Mouse (Mus musculus): ENCODE data around the gene Olfr92. TPM values are rescaled to one million over a fixed set of nuclear protein-coding genes. Genes with fewer than 3 reads are reported as not detected.

Olfr92 gene
- polyA plus RNA-seq (2014; fragmentation: Illumina TruSeq; extraction: RNeasy Lipid Tissue Mini Kit (QIAGEN cat#74804)): not detected

GRCm38 (mm10) chr17:37119988-37120387 is at the start of gene Olfr92:
Gene Olfr92 (minus strand): TSS chr17:37120088.

GRCm38 (mm10) chr17:37161394-37161793 is 41.5 kb upstream of the Olfr92 start, which contains the start of gene Olfr93:
Gene Olfr93 (minus strand): TSS chr17:37161494.

DNA sequence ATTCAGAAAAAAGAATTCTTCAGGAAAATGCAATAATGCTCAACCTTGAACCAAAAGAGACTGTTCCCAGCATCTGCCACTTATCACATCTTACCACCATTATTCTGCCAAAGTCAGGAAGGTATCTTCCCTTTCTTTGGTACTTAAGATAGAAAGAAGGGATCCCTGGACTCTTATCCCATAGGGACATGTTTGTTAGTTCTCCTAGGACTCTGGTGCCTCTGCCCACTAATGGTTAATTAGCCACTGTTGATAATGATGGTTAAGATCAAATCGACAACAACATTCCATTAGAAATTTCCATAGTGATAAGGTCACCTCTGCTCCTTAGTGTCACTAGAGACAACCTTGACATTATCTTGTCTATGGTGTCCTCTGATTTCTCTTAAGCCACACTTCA is 21.7 kb downstream of the Olfr92 start, which contains the start of gene Olfr91:
TSS of gene Olfr91 (minus strand) at position 101 of the 400 bp plus-strand sequence.

GRCm38 (mm10) chr17:37088399-37088798 is 31.5 kb downstream of the Olfr92 start, which contains the start of gene Olfr90:
Gene Olfr90 (minus strand): TSS chr17:37088499.

Other genes starting within 250 kb of the Olfr92 start
- gene Trim40, start 230.0 kb downstream of the Olfr92 start, polyA plus RNA-seq (2014; fragmentation: Illumina TruSeq; extraction: RNeasy Lipid Tissue Mini Kit (QIAGEN cat#74804)): 0.31 TPM
- gene Trim31, start 222.0 kb downstream of the Olfr92 start, polyA plus RNA-seq (2014; fragmentation: Illumina TruSeq; extraction: RNeasy Lipid Tissue Mini Kit (QIAGEN cat#74804)): not detected
- not detected for gene Rnf39, start 177.2 kb downstream of the Olfr92 start, polyA plus RNA-seq (2014; fragmentation: Illumina TruSeq; extraction: RNeasy Lipid Tissue Mini Kit (QIAGEN cat#74804))
- gene Ppp1r11, start 168.3 kb downstream of the Olfr92 start, polyA plus RNA-seq (2014; fragmentation: Illumina TruSeq; extraction: RNeasy Lipid Tissue Mini Kit (QIAGEN cat#74804)): 5.5 TPM
- gene Znrd1, start 161.5 kb downstream of the Olfr92 start, polyA plus RNA-seq (2014; fragmentation: Illumina TruSeq; extraction: RNeasy Lipid Tissue Mini Kit (QIAGEN cat#74804)): 21.8 TPM
- 19.0 TPM for gene Znrd1as, start 161.5 kb downstream of the Olfr92 start, polyA plus RNA-seq (2014; fragmentation: Illumina TruSeq; extraction: RNeasy Lipid Tissue Mini Kit (QIAGEN cat#74804))
- not detected for gene 2410137M14Rik, start 138.9 kb downstream of the Olfr92 start, polyA plus RNA-seq (2014; fragmentation: Illumina TruSeq; extraction: RNeasy Lipid Tissue Mini Kit (QIAGEN cat#74804))
- gene H2-M5, start 130.6 kb downstream of the Olfr92 start, polyA plus RNA-seq (2014; fragmentation: Illumina TruSeq; extraction: RNeasy Lipid Tissue Mini Kit (QIAGEN cat#74804)): not detected
- 39.5 TPM for gene Zfp57, start 118.9 kb downstream of the Olfr92 start, polyA plus RNA-seq (2014; fragmentation: Illumina TruSeq; extraction: RNeasy Lipid Tissue Mini Kit (QIAGEN cat#74804))
- gene Mog, start 96.7 kb downstream of the Olfr92 start, polyA plus RNA-seq (2014; fragmentation: Illumina TruSeq; extraction: RNeasy Lipid Tissue Mini Kit (QIAGEN cat#74804)): not detected
- gene Gabbr1, start 74.1 kb downstream of the Olfr92 start, polyA plus RNA-seq (2014; fragmentation: Illumina TruSeq; extraction: RNeasy Lipid Tissue Mini Kit (QIAGEN cat#74804)): 33.8 TPM
- not detected for gene Olfr90, start 31.6 kb downstream of the Olfr92 start, polyA plus RNA-seq (2014; fragmentation: Illumina TruSeq; extraction: RNeasy Lipid Tissue Mini Kit (QIAGEN cat#74804))
- not detected for gene Olfr91, start 21.8 kb downstream of the Olfr92 start, polyA plus RNA-seq (2014; fragmentation: Illumina TruSeq; extraction: RNeasy Lipid Tissue Mini Kit (QIAGEN cat#74804))
- not detected for gene Olfr93, start 41.4 kb upstream of the Olfr92 start, polyA plus RNA-seq (2014; fragmentation: Illumina TruSeq; extraction: RNeasy Lipid Tissue Mini Kit (QIAGEN cat#74804))
- not detected for gene Ubd, start 73.8 kb upstream of the Olfr92 start, polyA plus RNA-seq (2014; fragmentation: Illumina TruSeq; extraction: RNeasy Lipid Tissue Mini Kit (QIAGEN cat#74804))
- gene Olfr94, start 80.9 kb upstream of the Olfr92 start, polyA plus RNA-seq (2014; fragmentation: Illumina TruSeq; extraction: RNeasy Lipid Tissue Mini Kit (QIAGEN cat#74804)): not detected
- gene Olfr95, start 93.0 kb upstream of the Olfr92 start, polyA plus RNA-seq (2014; fragmentation: Illumina TruSeq; extraction: RNeasy Lipid Tissue Mini Kit (QIAGEN cat#74804)): not detected
- not detected for gene Olfr96, start 100.1 kb upstream of the Olfr92 start, polyA plus RNA-seq (2014; fragmentation: Illumina TruSeq; extraction: RNeasy Lipid Tissue Mini Kit (QIAGEN cat#74804))
- gene Olfr97, start 117.2 kb upstream of the Olfr92 start, polyA plus RNA-seq (2014; fragmentation: Illumina TruSeq; extraction: RNeasy Lipid Tissue Mini Kit (QIAGEN cat#74804)): not detected
- not detected for gene Olfr98, start 143.7 kb upstream of the Olfr92 start, polyA plus RNA-seq (2014; fragmentation: Illumina TruSeq; extraction: RNeasy Lipid Tissue Mini Kit (QIAGEN cat#74804))
- gene H2-M3, start 150.1 kb upstream of the Olfr92 start, polyA plus RNA-seq (2014; fragmentation: Illumina TruSeq; extraction: RNeasy Lipid Tissue Mini Kit (QIAGEN cat#74804)): 3.9 TPM
- not detected for gene Olfr99, start 163.4 kb upstream of the Olfr92 start, polyA plus RNA-seq (2014; fragmentation: Illumina TruSeq; extraction: RNeasy Lipid Tissue Mini Kit (QIAGEN cat#74804))
- not detected for gene Olfr101, start 184.2 kb upstream of the Olfr92 start, polyA plus RNA-seq (2014; fragmentation: Illumina TruSeq; extraction: RNeasy Lipid Tissue Mini Kit (QIAGEN cat#74804))
- not detected for gene Olfr102, start 197.0 kb upstream of the Olfr92 start, polyA plus RNA-seq (2014; fragmentation: Illumina TruSeq; extraction: RNeasy Lipid Tissue Mini Kit (QIAGEN cat#74804))
- gene Olfr103, start 219.6 kb upstream of the Olfr92 start, polyA plus RNA-seq (2014; fragmentation: Illumina TruSeq; extraction: RNeasy Lipid Tissue Mini Kit (QIAGEN cat#74804)): not detected
- not detected for gene Olfr104-ps, start 239.5 kb upstream of the Olfr92 start, polyA plus RNA-seq (2014; fragmentation: Illumina TruSeq; extraction: RNeasy Lipid Tissue Mini Kit (QIAGEN cat#74804))